ENCODE assay signal across 10 mouse cellular contexts in the genomic region with DNA sequence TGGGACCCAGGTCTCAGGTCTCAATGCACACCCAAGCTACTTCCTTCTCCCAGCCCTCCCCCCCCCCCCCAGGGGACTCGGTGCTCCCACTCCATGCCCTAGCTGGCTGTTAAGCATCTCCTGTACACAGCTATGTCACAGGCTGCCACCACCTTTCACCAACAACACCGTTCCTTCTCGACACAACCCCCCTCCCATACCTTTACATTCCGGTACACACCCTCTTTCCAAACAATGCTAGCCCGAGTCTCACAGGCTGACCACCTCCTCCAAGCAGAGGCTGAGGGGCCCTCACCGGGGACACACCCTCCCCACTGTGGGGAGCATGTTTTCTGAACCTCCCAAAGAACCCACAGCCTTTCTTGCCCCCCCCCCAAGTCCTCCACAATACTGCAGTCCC. TPM values are rescaled to one million over a fixed set of nuclear protein-coding genes. Genes with fewer than 3 reads are reported as not detected.
DNase-seq lines count a peak whose midpoint lies in the region; ATAC-seq and TF ChIP-seq lines count a peak whose summit lies in the region.
"Had no signal": no experiment of that assay in that cellular context is flagged by ENCODE, and none has a peak within 500 bp of the region (broad histone marks: within the 10 kb centered on the region; RNA-seq: fewer than 3 reads in every experiment).

No protein-coding gene starts in this region.

- H3K4me1 ChIP-seq in lung, postnatal 0 days (ENCODE audit: insufficient read depth, low read depth, low read length): peaks cover 12% of the 10 kb centered on the region; the same call in 1 of the 2 replicates
- peaks cover 60% of the 10 kb centered on the region for H3K4me1 ChIP-seq in forebrain, embryonic 15.5 days
- peaks cover 5% of the 10 kb centered on the region for H3K4me1 ChIP-seq in stomach, postnatal 0 days (replicated peaks; ENCODE audit: control insufficient read depth, insufficient read depth)

- 0 out of 2 replicates have a peak overlapping the region, but pooled peaks have one; percentile 19 for H3K4me2 ChIP-seq in lung, postnatal 0 days (replicated peaks; ENCODE audit: low read depth, low read length)
- H3K4me2 ChIP-seq in forebrain, embryonic 15.5 days (replicated peaks): peak overlapping the region; percentile 86
- H3K4me2 ChIP-seq in stomach, postnatal 0 days (replicated peaks; ENCODE audit: low read depth): peak overlapping the region; percentile 93
- H3K4me2 ChIP-seq: liver, embryonic 13.5 days had no signal

- WGBS in lung, postnatal 0 days: 7% methylated on average over 6 of the region's 6 CpGs
- WGBS in forebrain, embryonic 15.5 days: 2% methylated on average over 5 of the region's 6 CpGs
- WGBS in stomach, postnatal 0 days: 12% methylated on average over 6 of the region's 6 CpGs

- no peak for TF ChIP-seq CTCF in lung, postnatal 0 days (IDR thresholded peaks at IDR 0.05)
- TF ChIP-seq CTCF in stomach, postnatal 0 days (IDR thresholded peaks at IDR 0.05; ENCODE audit: low read depth): no peak

- no peak overlapping the region for H3K4me3 ChIP-seq in lung, postnatal 0 days (ENCODE audit: low read depth, low read length)
- peak overlapping the region; percentile 63 for H3K4me3 ChIP-seq in forebrain, embryonic 15.5 days
- H3K4me3 ChIP-seq in stomach, postnatal 0 days (ENCODE audit: low read depth, low read length): peak overlapping the region; percentile 55
- H3K4me3 ChIP-seq: liver, embryonic 13.5 days had no signal

- H3K9me3 ChIP-seq in lung, postnatal 0 days (ENCODE audit: low read length): no peaks in the 10 kb centered on the region
- no peaks in the 10 kb centered on the region for H3K9me3 ChIP-seq in forebrain, embryonic 15.5 days
- H3K9me3 ChIP-seq in stomach, postnatal 0 days (ENCODE audit: control insufficient read depth, low read length): no peaks in the 10 kb centered on the region
- H3K9me3 ChIP-seq: liver, embryonic 13.5 days had no signal

- no peaks in the 10 kb centered on the region for H3K36me3 ChIP-seq in lung, postnatal 0 days (ENCODE audit: insufficient read depth, low read length)
- no peaks in the 10 kb centered on the region for H3K36me3 ChIP-seq in forebrain, embryonic 15.5 days
- H3K36me3 ChIP-seq in stomach, postnatal 0 days (ENCODE audit: control insufficient read depth, insufficient read depth, low read length): no peaks in the 10 kb centered on the region; the same call in 1 of the 2 replicates
- H3K36me3 ChIP-seq: liver, embryonic 13.5 days had no signal

- 0 out of 2 replicates have a peak, but pooled peaks cover 7% of the 10 kb centered on the region for H3K27me3 ChIP-seq in lung, postnatal 0 days (replicated peaks; ENCODE audit: insufficient read depth, low read length)
- no peaks in the 10 kb centered on the region for H3K27me3 ChIP-seq in forebrain, embryonic 15.5 days
- no peaks in the 10 kb centered on the region for H3K27me3 ChIP-seq in stomach, postnatal 0 days (ENCODE audit: control insufficient read depth, insufficient read depth, low read length)

- H3K9ac ChIP-seq in lung, postnatal 0 days (replicated peaks; ENCODE audit: low read depth): no peak overlapping the region
- H3K9ac ChIP-seq in forebrain, embryonic 15.5 days (replicated peaks): 0 out of 2 replicates have a peak overlapping the region, but pooled peaks have one; percentile 8
- H3K9ac ChIP-seq in stomach, postnatal 0 days (ENCODE audit: low read length): peak overlapping the region; percentile 27
- H3K9ac ChIP-seq: liver, embryonic 13.5 days had no signal

- peak; percentile 79 for ATAC-seq in lung, postnatal 0 days
- no peak for ATAC-seq in forebrain, embryonic 15.5 days (replicated peaks)
- peak; percentile 86 for ATAC-seq in stomach, postnatal 0 days (ENCODE audit: low FRiP score, low TSS enrichment)

- DNase-seq in lung, postnatal 0 days (ENCODE audit: low spot score): peak; percentile 82
- DNase-seq in lung, postnatal 36 days: no peak
- DNase-seq in lung, postnatal 10 days: peak; percentile 29
- peak; percentile 89 for DNase-seq in stomach, postnatal 0 days (ENCODE audit: low spot score)
- no peak for DNase-seq in spleen, postnatal 10 days (ENCODE audit: low spot score in 2 of 2)
- no peak for DNase-seq in cerebellum, postnatal 36 days
- DNase-seq in adrenal gland, postnatal 25 days: no peak
- DNase-seq: gastrocnemius, postnatal 25 days; liver, embryonic 13.5 days had no signal

- TF ChIP-seq EP300 in lung, postnatal 0 days (IDR thresholded peaks at IDR 0.05): peak; percentile 57; the same call in 1 of the 2 replicates
- no peak for TF ChIP-seq EP300 in stomach, postnatal 0 days (optimal IDR thresholded peaks at IDR 0.05)

- H3K27ac ChIP-seq in lung, postnatal 0 days (ENCODE audit: low read length): peak overlapping the region; percentile 78
- no peak overlapping the region for H3K27ac ChIP-seq in forebrain, embryonic 15.5 days (replicated peaks)
- peak overlapping the region; percentile 94 for H3K27ac ChIP-seq in stomach, postnatal 0 days (replicated peaks)
- H3K27ac ChIP-seq: liver, embryonic 13.5 days had no signal

RNA-seq across cellular contexts. Expression of a gene that starts 2.5 kb away (rescaled TPM):
- polyA plus RNA-seq in lung, postnatal 0 days (2015; fragmentation: Nextera tagmentation; extraction: Ambion mirVana): 8.6 and 10.6 TPM in 2 replicates
- 4.4 and 6.6 TPM in 2 replicates for polyA plus RNA-seq in forebrain, embryonic 15.5 days (2015; fragmentation: Nextera tagmentation; extraction: Ambion mirVana)
- 32.0 and 35.7 TPM in 2 replicates for polyA plus RNA-seq in stomach, postnatal 0 days (2015; fragmentation: Nextera tagmentation; extraction: Ambion mirVana)
- total RNA-seq in adrenal gland, postnatal 25 days (2021): not detected in 2 replicates
- total RNA-seq: gastrocnemius, postnatal 25 days had no signal

RNA-seq across cellular contexts. Expression of a gene that starts 19.0 kb away (rescaled TPM):
- 0.18 TPM in 1 of 2 replicates, not detected in the other for polyA plus RNA-seq in lung, postnatal 0 days (2015; fragmentation: Nextera tagmentation; extraction: Ambion mirVana)
- not detected in 2 replicates for polyA plus RNA-seq in forebrain, embryonic 15.5 days (2015; fragmentation: Nextera tagmentation; extraction: Ambion mirVana)
- 0.34 and 0.78 TPM in 2 replicates for polyA plus RNA-seq in stomach, postnatal 0 days (2015; fragmentation: Nextera tagmentation; extraction: Ambion mirVana)
- not detected in 2 replicates for total RNA-seq in adrenal gland, postnatal 25 days (2021)
- total RNA-seq: gastrocnemius, postnatal 25 days had no signal
- polyA plus RNA-seq: liver, embryonic 13.5 days had no signal

RNA-seq across cellular contexts. Expression of a gene that starts 29.1 kb away (rescaled TPM):
- polyA plus RNA-seq in lung, postnatal 0 days (2015; fragmentation: Nextera tagmentation; extraction: Ambion mirVana): not detected in 2 replicates
- 0.34 and 0.41 TPM in 2 replicates for polyA plus RNA-seq in forebrain, embryonic 15.5 days (2015; fragmentation: Nextera tagmentation; extraction: Ambion mirVana)
- 0.12 TPM in 1 of 2 replicates, not detected in the other for polyA plus RNA-seq in stomach, postnatal 0 days (2015; fragmentation: Nextera tagmentation; extraction: Ambion mirVana)
- not detected in 2 replicates for total RNA-seq in adrenal gland, postnatal 25 days (2021)
- total RNA-seq: gastrocnemius, postnatal 25 days had no signal
- polyA plus RNA-seq: liver, embryonic 13.5 days had no signal

Comparison
In these comparisons a context has a peak if more than half of its experiments do, and no peak if none do; other contexts are left out.
1. DNase-seq: peak in lung, postnatal 0 days (single experiment), lung, postnatal 10 days (single experiment) and stomach, postnatal 0 days (single experiment); none in lung, postnatal 36 days (single experiment), spleen, postnatal 10 days (0 of 2), cerebellum, postnatal 36 days (0 of 2) and adrenal gland, postnatal 25 days (single experiment).
2. H3K4me2 ChIP-seq: peak in every context shown above with its lines; median percentile 93 in stomach, postnatal 0 days; 86 in forebrain, embryonic 15.5 days; 19 in lung, postnatal 0 days.